Mouse (Mus musculus) CH12.LX (cell line): ENCODE data around the gene Trim41. TPM values are rescaled to one million over a fixed set of nuclear protein-coding genes. Genes with fewer than 3 reads are reported as not detected.
"Not testable (repeated sequence)": the region's sequence is repeated elsewhere in the genome, so short reads cannot be mapped to it uniquely, and the experiment has no call there.

Experiments
- DNase-seq: peaks from one replicate; pipeline ENCODE4 v3.0.0-alpha.2; 2013; ENCODE audit errors: extremely low read depth
- H3K27ac ChIP-seq: 2 replicates; pipeline ENCODE4 v1.5.1; 2012; ENCODE audit warnings: low read depth, mild to moderate bottlenecking, control low read depth, moderate library complexity; ENCODE audit not compliant: insufficient read depth
- H3K27me3 ChIP-seq: replicated peaks from 2 replicates; pipeline ENCODE3; 2012; ENCODE audit warnings: inconsistent platforms
- H3K36me3 ChIP-seq, 2 experiments: replicated peaks in 1 of 2; 2 replicates each; pipeline versions ENCODE3 to v1.6.1; 2012; ENCODE audit warnings: inconsistent platforms in 1 of 2, low read length in 1 of 2, mild to moderate bottlenecking in 1 of 2, mixed read lengths in 1 of 2, moderate library complexity in 1 of 2; ENCODE audit not compliant: control insufficient read depth in 1 of 2, insufficient read depth in 1 of 2
- H3K4me1 ChIP-seq, 2 experiments: 2 replicates each; pipeline ENCODE4 v1.6.1; 2012; ENCODE audit warnings: inconsistent platforms in 1 of 2, moderate library complexity in 1 of 2; ENCODE audit not compliant: insufficient read depth in 2 of 2, control insufficient read depth in 1 of 2
- H3K4me2 ChIP-seq: 2 replicates; pipeline ENCODE4 v1.6.1; 2012; ENCODE audit warnings: low read depth, mild to moderate bottlenecking, control low read depth; ENCODE audit not compliant: poor library complexity, insufficient read depth, severe bottlenecking
- H3K4me3 ChIP-seq, 3 experiments: fragments of 150-350 bp in 1 of 3; sonication (generic) in 1 of 3; replicated peaks in 1 of 3; 2 replicates each; pipeline versions ENCODE3 to v1.5.1; 2011 to 2012; ENCODE audit warnings: low read depth in 2 of 3, low read length in 2 of 3, mild to moderate bottlenecking in 2 of 3, moderate library complexity in 2 of 3, control low read depth in 1 of 3, improper control_type of control experiment in 1 of 3, inconsistent platforms in 1 of 3, mixed read lengths in 1 of 3; ENCODE audit not compliant: poor library complexity in 1 of 3
- H3K79me2 ChIP-seq: replicated peaks from 2 replicates; pipeline ENCODE4 v1.6.1; 2012; ENCODE audit warnings: mild to moderate bottlenecking, moderate library complexity; ENCODE audit not compliant: control insufficient read depth, poor library complexity, insufficient read depth, severe bottlenecking; ENCODE audit errors: extremely low read depth
- H3K9ac ChIP-seq: 2 replicates; pipeline ENCODE4 v1.6.1; 2012; ENCODE audit warnings: low read depth, mild to moderate bottlenecking, control low read depth, moderate library complexity; ENCODE audit not compliant: insufficient read depth
- H3K9me3 ChIP-seq: replicated peaks from 2 replicates; pipeline ENCODE3; 2012; ENCODE audit warnings: low read length, inconsistent platforms, mixed read lengths
- BHLHE40 ChIP-seq: IDR thresholded peaks from 2 replicates; pipeline ENCODE4 v1.6.1; 2011; ENCODE audit warnings: mild to moderate bottlenecking, low read depth, low read length, improper control_type of control experiment
- CHD1 ChIP-seq: IDR thresholded peaks from 2 replicates; pipeline ENCODE4 v1.6.1; 2012; ENCODE audit warnings: low read depth, low read length, improper control_type of control experiment, inconsistent platforms
- CTCF ChIP-seq, 2 experiments: IDR thresholded peaks in 1 of 2; conservative IDR thresholded peaks in 1 of 2; 2 replicates each; pipeline ENCODE4 v1.5.1; 2011 to 2012; ENCODE audit warnings: low read depth in 2 of 2, low read length in 2 of 2, improper control_type of control experiment in 1 of 2, inconsistent platforms in 1 of 2, mild to moderate bottlenecking in 1 of 2, moderate library complexity in 1 of 2
- ELF1 ChIP-seq: IDR thresholded peaks from 2 replicates; pipeline ENCODE4 v1.6.1; 2014; ENCODE audit warnings: low read depth, mild to moderate bottlenecking, inconsistent platforms, low read length, improper control_type of control experiment
- JUND ChIP-seq: conservative IDR thresholded peaks from 2 replicates; pipeline ENCODE4 v1.6.1; 2011; ENCODE audit warnings: low read depth, low read length, improper control_type of control experiment
- KAT2A ChIP-seq: IDR thresholded peaks from 2 replicates; pipeline ENCODE4 v1.6.1; 2012; ENCODE audit warnings: low read length, improper control_type of control experiment, inconsistent platforms; ENCODE audit not compliant: insufficient replicate concordance
- MAFK ChIP-seq: IDR thresholded peaks from 2 replicates; pipeline ENCODE4 v1.6.1; 2011; ENCODE audit warnings: low read length, improper control_type of control experiment; ENCODE audit not compliant: insufficient replicate concordance
- MAZ ChIP-seq: IDR thresholded peaks from 2 replicates; pipeline ENCODE4 v1.6.1; 2012; ENCODE audit warnings: low read depth, mild to moderate bottlenecking, inconsistent platforms, low read length, improper control_type of control experiment, moderate library complexity
- MXI1 ChIP-seq: IDR thresholded peaks from 2 replicates; pipeline ENCODE4 v1.6.1; 2011; ENCODE audit warnings: mild to moderate bottlenecking, low read depth, low read length, improper control_type of control experiment
- POLR2A ChIP-seq: IDR thresholded peaks from 2 replicates; pipeline ENCODE4 v1.6.1; 2011; ENCODE audit warnings: low read depth, mild to moderate bottlenecking, improper control_type of control experiment, low read length
- UBTF ChIP-seq: IDR thresholded peaks from 2 replicates; pipeline ENCODE4 v1.6.1; 2012; ENCODE audit warnings: low read depth, mild to moderate bottlenecking, inconsistent platforms, low read length, improper control_type of control experiment, moderate library complexity
- ZKSCAN1 ChIP-seq: IDR thresholded peaks from 2 replicates; pipeline ENCODE4 v1.6.1; 2012; ENCODE audit warnings: low read depth, inconsistent platforms, low read length, improper control_type of control experiment, borderline replicate concordance
- dilution Hi-C: fragments of 300-500 bp; cut with MboI; formaldehyde crosslinking; loops from 2 replicates; pipeline ENCODE4 v1.14.3; 2020; ENCODE audit warnings: low sequenced_read_pairs; ENCODE audit not compliant: extremely low pct_unique_long_range_greater_than_20kb, extremely low pct_ligation_motif_present
- in situ Hi-C: fragments of 300-500 bp; cut with MboI; formaldehyde crosslinking; loops from 3 replicates; pipeline ENCODE4 v1.14.3; 2019; ENCODE audit warnings: low sequenced_read_pairs, low pct_ligation_motif_present, low pct_unique_long_range_greater_than_20kb, mixed read lengths
- polyA plus RNA-seq: library from polyadenylated mRNA; unstranded; fragments of >175 nt; gene quantifications from 2 replicates; pipeline ENCODE4 v1.2.1, GENCODE M21; 2012; ENCODE audit warnings: low read depth; ENCODE audit not compliant: insufficient read length
- total RNA-seq, 2 experiments: library from RNA; depleted of rRNA; stranded (reverse); fragments of 300-350 nt in 1 of 2; fragments of >200 nt in 1 of 2; gene quantifications; 2 replicates each; pipeline ENCODE4 v1.2.3; 2012 to 2014

Gene Trim41
- total and polyA plus RNA-seq, 3 experiments = 18.8 to 51.6 (median 36.0) TPM

DNA sequence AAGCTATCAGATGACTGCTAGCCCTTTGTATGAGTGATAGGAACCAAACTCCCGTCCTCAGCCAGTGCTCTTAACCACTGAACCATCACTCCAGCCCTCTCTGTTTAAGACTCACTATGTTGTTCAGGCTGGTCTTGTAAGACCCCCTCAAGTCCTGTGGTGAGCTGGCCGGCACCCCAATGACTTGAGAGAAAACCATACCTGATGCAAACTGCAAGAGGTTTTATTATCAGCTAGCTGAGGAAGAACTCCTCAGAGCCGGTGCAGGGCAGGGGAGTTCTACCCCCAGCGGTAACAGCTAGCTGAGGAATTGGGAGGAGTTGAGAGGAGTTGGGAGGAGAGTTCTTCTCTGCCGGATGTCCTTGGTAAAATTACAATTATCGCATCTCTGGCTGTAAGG is 10.8 kb upstream of the Trim41 start:
- no peak overlapping the region for H3K9ac ChIP-seq
- in situ Hi-C loops = no loop called here
- no peak for DNase-seq
- no peak for TF ChIP-seq POLR2A
- TF ChIP-seq ELF1 = no peak
- no peak for TF ChIP-seq BHLHE40
- no peak for TF ChIP-seq CHD1
- no peak for TF ChIP-seq MAFK
- no peak for TF ChIP-seq KAT2A
- no peak for TF ChIP-seq ZKSCAN1
- TF ChIP-seq JUND = no peak
- H3K36me3 ChIP-seq = no peaks in the 10 kb centered on the region
- peaks cover 12% of the 10 kb centered on the region for H3K9me3 ChIP-seq
- no peak overlapping the region for H3K4me3 ChIP-seq
- H3K4me1 ChIP-seq = peaks cover 12 to 20% of the 10 kb centered on the region in 2 experiments
- dilution Hi-C loops = no loop called here
- H3K27me3 ChIP-seq = peaks cover 11% of the 10 kb centered on the region
- H3K27ac ChIP-seq = no peak overlapping the region
- H3K79me2 ChIP-seq = no peaks in the 10 kb centered on the region
- no peak overlapping the region for H3K4me2 ChIP-seq

GRCm38 (mm10) chr11:48826752-48827096 is 9.6 kb upstream of the Trim41 start:
- H3K27me3 ChIP-seq = peaks cover 11% of the 10 kb centered on the region
- no peak for DNase-seq
- dilution Hi-C loops = no loop called here
- in situ Hi-C loops = no loop called here
- H3K4me2 ChIP-seq = peak overlapping the region; percentile 56
- H3K4me1 ChIP-seq = peaks cover 10 to 23% of the 10 kb centered on the region in 2 experiments
- peaks cover 12% of the 10 kb centered on the region for H3K9me3 ChIP-seq
- H3K9ac ChIP-seq = peak overlapping the region; percentile 67; the same call in 1 of the 2 replicates
- peak overlapping the region; percentile 55 for H3K27ac ChIP-seq
- H3K79me2 ChIP-seq = no peaks in the 10 kb centered on the region
- no peaks in the 10 kb centered on the region for H3K36me3 ChIP-seq
- H3K4me3 ChIP-seq = peak overlapping the region; percentile 48 to 71 (median 62)
- TF ChIP-seq UBTF (peak; percentile 10; the same call in 1 of the 2 replicates), MAZ (no peak), MXI1 (0 out of 2 replicates have a peak, but pooled peaks have one; percentile 3)

DNA sequence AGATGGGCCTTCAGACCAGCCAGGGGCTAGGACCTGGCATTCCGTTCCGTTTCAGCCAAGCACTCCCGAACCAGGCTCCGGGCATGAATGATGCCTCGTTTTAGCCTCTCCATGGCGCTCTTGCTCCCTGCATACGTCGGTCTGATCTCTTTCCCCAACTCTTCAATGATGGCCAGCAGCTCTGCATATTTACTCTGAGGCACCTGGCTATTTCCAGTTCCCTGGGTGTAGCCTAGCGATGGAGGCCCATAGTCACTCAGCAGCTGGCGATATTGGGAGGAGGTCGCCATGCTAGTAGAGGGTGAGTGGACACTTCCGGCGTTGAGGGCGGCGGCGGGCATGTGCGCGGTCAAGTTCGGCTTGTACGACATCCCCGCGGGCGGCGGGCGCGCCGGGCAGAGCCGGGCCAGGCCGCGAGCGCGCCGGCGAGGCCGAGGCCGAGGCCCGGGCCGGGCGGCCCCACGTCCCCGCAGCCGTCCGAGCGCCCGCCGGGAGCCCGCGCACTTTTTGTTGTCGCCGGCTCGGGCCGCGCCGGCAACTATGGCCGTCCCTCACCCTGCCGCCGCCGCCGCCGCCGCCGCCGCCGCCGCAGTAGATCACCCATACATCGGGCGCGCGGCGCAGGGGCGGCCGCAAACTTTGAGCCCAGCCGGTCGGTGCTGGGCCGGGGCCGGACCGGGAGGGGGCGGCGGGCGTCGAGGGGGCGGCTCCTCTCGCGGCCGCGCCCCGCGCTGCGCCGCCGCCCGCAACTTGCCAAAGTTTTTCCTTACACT is 9.0 kb upstream of the Trim41 start, which contains the start of the genes Trim7 and Gm12184:
Gene Trim7 (plus strand): TSS at position 162 of the 773 bp plus-strand sequence.
Gene Gm12184 (minus strand): TSS at position 677 of the 773 bp plus-strand sequence.
- Histone ChIP-seq H3K27me3 (peaks cover 11% of the 10 kb centered on the region), H3K4me2 (peak within 1 kb of the TSS; percentile 56), H3K9ac (peak within 1 kb of the TSS; percentile 67), H3K4me3 (peak within 1 kb of the TSS; percentile 48 to 71 (median 62)), H3K4me1 (peaks cover 10 to 28% of the 10 kb centered on the region in 2 experiments), H3K27ac (peak within 1 kb of the TSS; percentile 86), H3K9me3 (peaks cover 12% of the 10 kb centered on the region)
- H3K36me3 ChIP-seq, DNase-seq, dilution Hi-C loops, in situ Hi-C loops, H3K79me2 ChIP-seq: not testable (repeated sequence)
- TF ChIP-seq CTCF (conservative IDR thresholded peaks at IDR 0.05 in 1 of 2, IDR thresholded peaks at IDR 0.05 in 1 of 2; ENCODE audit: low read depth in 2 of 2, low read length in 2 of 2) (peak in 1 of 2 experiments; percentile 10; a peak in 1 of 4 replicates), MXI1 (0 out of 2 replicates have a peak, but pooled peaks have one; percentile 19)
